7 mouse cellular contexts compared by ENCODE assay signal in the genomic region with DNA sequence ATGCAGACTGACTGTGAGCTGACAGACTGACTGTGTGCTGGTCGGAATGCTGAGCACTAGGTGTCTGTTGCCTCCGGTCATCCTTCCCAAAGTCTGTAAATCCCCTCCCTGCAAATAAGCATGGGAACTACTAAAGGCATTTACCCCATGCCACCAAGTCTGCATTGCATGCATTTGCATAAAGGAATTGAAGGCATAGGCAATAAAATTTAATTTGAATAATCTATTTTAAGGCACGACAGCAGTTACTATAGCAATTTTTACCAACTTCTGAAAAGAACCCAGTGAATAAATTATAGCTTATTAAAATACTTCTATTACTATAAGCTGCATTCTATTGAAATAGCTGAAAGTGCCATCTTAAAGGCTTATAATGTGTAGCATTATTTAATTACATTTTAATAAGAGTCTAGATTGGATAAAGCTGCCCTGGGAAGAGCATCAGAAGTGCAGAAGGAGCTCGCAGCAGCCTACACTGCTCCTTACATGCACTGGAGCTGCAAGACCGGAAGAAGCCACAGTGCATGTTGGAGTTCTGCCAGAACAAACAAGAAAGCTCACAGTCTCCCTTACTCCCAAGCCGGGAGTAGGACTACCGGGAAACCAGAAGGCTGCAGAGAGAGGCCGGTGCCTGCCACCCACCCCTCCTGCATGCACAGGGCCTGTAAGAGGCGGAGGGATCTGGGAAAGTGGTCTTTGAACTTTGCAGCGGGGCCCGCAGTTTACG. TPM values are rescaled to one million over a fixed set of nuclear protein-coding genes. Genes with fewer than 3 reads are reported as not detected.
DNase-seq lines count a peak whose midpoint lies in the region; ATAC-seq and TF ChIP-seq lines count a peak whose summit lies in the region.

No protein-coding gene starts in this region.

- no peak overlapping the region for H3K4me2 ChIP-seq in CH12.LX (ENCODE audit: insufficient read depth, low read depth, poor library complexity, severe bottlenecking)
- H3K4me2 ChIP-seq in intestine, embryonic 15.5 days (replicated peaks): peak overlapping the region; percentile 45
- no peak overlapping the region for H3K4me2 ChIP-seq in liver, embryonic 14.5 days (ENCODE audit: low read depth)

- in situ Hi-C loops in CH12.LX (cut with MboI; ENCODE audit: low pct_ligation_motif_present, low pct_unique_long_range_greater_than_20kb, low sequenced_read_pairs): no loop called here

- DNase-seq in CH12.LX (ENCODE audit: extremely low read depth) (no peak), MN1 (ENCODE audit: low spot score) (peak; percentile 25)
- DNase-seq in liver, embryonic 14.5 days (ENCODE audit: low read depth in 3 of 3, low spot score in 3 of 3): no peak
- DNase-seq in layer of hippocampus, postnatal 25 days (ENCODE audit: extremely low spot score in 1 of 2, low spot score in 1 of 2): no peak
- no peak for DNase-seq in ovary, postnatal 36 days (ENCODE audit: low spot score)

- no peak overlapping the region for H3K27ac ChIP-seq in CH12.LX (ENCODE audit: insufficient read depth, low read depth)
- peak overlapping the region; percentile 80 for H3K27ac ChIP-seq in intestine, embryonic 15.5 days
- no peak overlapping the region for H3K27ac ChIP-seq in liver, embryonic 14.5 days

- TF ChIP-seq CTCF in CH12.LX (conservative IDR thresholded peaks at IDR 0.05 in 1 of 2, IDR thresholded peaks at IDR 0.05 in 1 of 2; ENCODE audit: low read depth in 2 of 2, low read length in 2 of 2): no peak
- TF ChIP-seq CTCF in liver, embryonic 14.5 days (IDR thresholded peaks at IDR 0.05; ENCODE audit: low read depth): no peak

- no peak for TF ChIP-seq RAD21 in CH12.LX (IDR thresholded peaks at IDR 0.05; ENCODE audit: low read depth, low read length)

- peak; percentile 93 for ATAC-seq in intestine, embryonic 15.5 days
- ATAC-seq in liver, embryonic 14.5 days (ENCODE audit: insufficient read depth): peak; percentile 55; the same call in 1 of the 2 replicates
- ATAC-seq in megakaryocyte-erythroid progenitor cell, adult 5-6 weeks (replicated peaks; ENCODE audit: low FRiP score, low TSS enrichment, poor library complexity, severe bottlenecking): no peak

- TF ChIP-seq EP300 in CH12.LX (IDR thresholded peaks at IDR 0.05; ENCODE audit: low read length): no peak
- no peak for TF ChIP-seq EP300 in liver, embryonic 14.5 days (IDR thresholded peaks at IDR 0.05; ENCODE audit: low read depth)

- WGBS in intestine, embryonic 15.5 days: 39% methylated on average over 12 of the region's 12 CpGs
- WGBS in liver, embryonic 14.5 days (ENCODE audit: insufficient replicate concordance): 63% methylated on average over 12 of the region's 12 CpGs

- dilution Hi-C loops in CH12.LX (cut with MboI; ENCODE audit: extremely low pct_ligation_motif_present, extremely low pct_unique_long_range_greater_than_20kb, low sequenced_read_pairs): no loop called here

- H3K79me2 ChIP-seq in CH12.LX (replicated peaks; ENCODE audit: control insufficient read depth, extremely low read depth, insufficient read depth, poor library complexity, severe bottlenecking): no peaks in the 10 kb centered on the region

- H3K4me3 ChIP-seq in CH12.LX (replicated peaks in 1 of 3; ENCODE audit: low read depth in 2 of 3, low read length in 2 of 3, poor library complexity in 1 of 3): no peak overlapping the region
- peak overlapping the region; percentile 7; the same call in 1 of the 2 replicates for H3K4me3 ChIP-seq in intestine, embryonic 15.5 days (replicated peaks)
- H3K4me3 ChIP-seq in liver, embryonic 14.5 days (ENCODE audit: insufficient read depth in 1 of 2, low read depth in 2 of 2, low read length in 2 of 2): no peak overlapping the region

- no peaks in the 10 kb centered on the region for H3K36me3 ChIP-seq in CH12.LX (replicated peaks in 1 of 2; ENCODE audit: control insufficient read depth in 1 of 2, insufficient read depth in 1 of 2, low read length in 1 of 2)
- H3K36me3 ChIP-seq in intestine, embryonic 15.5 days: no peaks in the 10 kb centered on the region
- H3K36me3 ChIP-seq in liver, embryonic 14.5 days (replicated peaks; ENCODE audit: control insufficient read depth, insufficient read depth, low read depth): no peaks in the 10 kb centered on the region

- TF ChIP-seq POLR2A in CH12.LX (IDR thresholded peaks at IDR 0.05; ENCODE audit: low read depth, low read length): no peak

- H3K9me3 ChIP-seq in CH12.LX (replicated peaks; ENCODE audit: low read length): no peaks in the 10 kb centered on the region
- no peaks in the 10 kb centered on the region for H3K9me3 ChIP-seq in intestine, embryonic 15.5 days
- no peaks in the 10 kb centered on the region for H3K9me3 ChIP-seq in liver, embryonic 14.5 days (ENCODE audit: control insufficient read depth, low read length)

- no peaks in the 10 kb centered on the region for H3K27me3 ChIP-seq in CH12.LX (replicated peaks)
- no peaks in the 10 kb centered on the region for H3K27me3 ChIP-seq in intestine, embryonic 15.5 days (replicated peaks)
- H3K27me3 ChIP-seq in liver, embryonic 14.5 days (ENCODE audit: control insufficient read depth, insufficient read depth, low read length): no peaks in the 10 kb centered on the region

- H3K4me1 ChIP-seq in CH12.LX (ENCODE audit: control insufficient read depth in 1 of 2, insufficient read depth in 2 of 2): no peaks in the 10 kb centered on the region
- no peaks in the 10 kb centered on the region; the same call in 1 of the 2 replicates for H3K4me1 ChIP-seq in intestine, embryonic 15.5 days (replicated peaks)
- H3K4me1 ChIP-seq in liver, embryonic 14.5 days (replicated peaks; ENCODE audit: control insufficient read depth in 2 of 2, insufficient read depth in 2 of 2, low read length in 1 of 2): no peaks in the 10 kb centered on the region; a peak in 1 of 4 replicates

- H3K9ac ChIP-seq in CH12.LX (ENCODE audit: insufficient read depth, low read depth): no peak overlapping the region
- no peak overlapping the region for H3K9ac ChIP-seq in intestine, embryonic 15.5 days
- H3K9ac ChIP-seq in liver, embryonic 14.5 days (replicated peaks): no peak overlapping the region

TF ChIP-seq in CH12.LX, 34 proteins besides CTCF, POLR2A, EP300 and RAD21:
- no peak for TF ChIP-seq BHLHE40 (IDR thresholded peaks at IDR 0.05; ENCODE audit: low read depth, low read length)
- TF ChIP-seq ZKSCAN1 (IDR thresholded peaks at IDR 0.05; ENCODE audit: borderline replicate concordance, low read depth, low read length): peak; percentile 13; the same call in 1 of the 2 replicates

RNA-seq across cellular contexts. Expression of gene Myoz2, which starts 58.3 kb away (rescaled TPM):
- total RNA-seq in CH12.LX (2012; rRNA removed): not detected in 2 replicates
- total RNA-seq in CH12.LX (2014; rRNA removed): not detected in 2 replicates
- not detected in 2 replicates for polyA plus RNA-seq in CH12.LX (2012; ENCODE audit: insufficient read length, low read depth)
- polyA plus RNA-seq in intestine, embryonic 15.5 days (2015; fragmentation: Nextera tagmentation; extraction: Ambion mirVana): 0.59 TPM in 1 of 2 replicates, not detected in the other
- not detected in 2 replicates for polyA plus RNA-seq in liver, embryonic 14.5 days (2012; rRNA removed)
- not detected in 2 replicates for polyA plus RNA-seq in liver, embryonic 14.5 days (2014; fragmentation: Nextera tagmentation; extraction: Ambion mirVana)
- total RNA-seq in megakaryocyte-erythroid progenitor cell, adult 5-6 weeks (2014; fragmentation: Nextera tagmentation): not detected in 2 replicates
- total RNA-seq in megakaryocyte-erythroid progenitor cell, adult 5-6 weeks (2017): not detected in 2 replicates
- under 1 TPM in 1 of 2 experiments, not detected in 1; 0.30 TPM for total RNA-seq in layer of hippocampus, postnatal 25 days (2021)
